Mouse (Mus musculus) heart, embryonic 12.5 days (tissue): Measurements from ENCODE around the gene Wdr90. TPM values are rescaled to one million over a fixed set of nuclear protein-coding genes. Genes with fewer than 3 reads are reported as not detected.

Experiments used
- ATAC-seq: fragments of 200-750 bp; cut with Nextera tagmentation; 2 replicates; pipeline ENCODE4 v1.8.0; 2017; ENCODE audit warnings: moderate TSS enrichment, moderate library complexity; ENCODE audit not compliant: insufficient number of reproducible peaks, low FRiP score
- H3K27ac ChIP-seq: fragments of 300-500 bp; sonication (generic); 2 replicates; pipeline ENCODE4 v1.5.1; 2016; ENCODE audit warnings: mild to moderate bottlenecking, moderate library complexity; ENCODE audit not compliant: poor library complexity, severe bottlenecking
- H3K27me3 ChIP-seq: fragments of 300-500 bp; sonication (generic); replicated peaks from 2 replicates; pipeline ENCODE4 v1.6.1; 2016; ENCODE audit warnings: mild to moderate bottlenecking, moderate library complexity
- H3K36me3 ChIP-seq: fragments of 300-500 bp; sonication (generic); 2 replicates; pipeline ENCODE4 v1.6.1; 2016; ENCODE audit warnings: mild to moderate bottlenecking, moderate library complexity
- H3K4me1 ChIP-seq: fragments of 300-500 bp; sonication (generic); replicated peaks from 2 replicates; pipeline ENCODE4 v1.6.1; 2016; ENCODE audit warnings: mild to moderate bottlenecking
- H3K4me2 ChIP-seq: fragments of 300-500 bp; sonication (generic); 2 replicates; pipeline ENCODE4 v1.6.1; 2016; ENCODE audit warnings: mild to moderate bottlenecking, moderate library complexity
- H3K4me3 ChIP-seq: fragments of 300-500 bp; sonication (generic); 2 replicates; pipeline ENCODE4 v1.5.1; 2016; ENCODE audit warnings: mild to moderate bottlenecking
- H3K9ac ChIP-seq: fragments of 300-500 bp; sonication (generic); 2 replicates; pipeline ENCODE4 v1.6.1; 2016; ENCODE audit warnings: mild to moderate bottlenecking, moderate library complexity
- H3K9me3 ChIP-seq: fragments of 300-500 bp; sonication (generic); replicated peaks from 2 replicates; pipeline ENCODE4 v1.6.1; 2016; ENCODE audit warnings: mild to moderate bottlenecking, moderate library complexity
- WGBS: fragments of 180-500 bp; shearing (Covaris S2); methylation state at CpG from one replicate; pipeline ENCODE4 v1.1.7; 2016; 5-methylcytosine and 5-hydroxymethylcytosine counted together
- polyA plus RNA-seq: library from polyadenylated mRNA; unstranded; fragments of >200 nt; fragmentation: Nextera tagmentation; extraction: Ambion mirVana; gene quantifications from 2 replicates; pipeline ENCODE4 v1.2.1, GENCODE M21; 2016

The Wdr90 gene
- polyA plus RNA-seq, 1 experiment from 2014 or later, result 18.4 TPM

DNA sequence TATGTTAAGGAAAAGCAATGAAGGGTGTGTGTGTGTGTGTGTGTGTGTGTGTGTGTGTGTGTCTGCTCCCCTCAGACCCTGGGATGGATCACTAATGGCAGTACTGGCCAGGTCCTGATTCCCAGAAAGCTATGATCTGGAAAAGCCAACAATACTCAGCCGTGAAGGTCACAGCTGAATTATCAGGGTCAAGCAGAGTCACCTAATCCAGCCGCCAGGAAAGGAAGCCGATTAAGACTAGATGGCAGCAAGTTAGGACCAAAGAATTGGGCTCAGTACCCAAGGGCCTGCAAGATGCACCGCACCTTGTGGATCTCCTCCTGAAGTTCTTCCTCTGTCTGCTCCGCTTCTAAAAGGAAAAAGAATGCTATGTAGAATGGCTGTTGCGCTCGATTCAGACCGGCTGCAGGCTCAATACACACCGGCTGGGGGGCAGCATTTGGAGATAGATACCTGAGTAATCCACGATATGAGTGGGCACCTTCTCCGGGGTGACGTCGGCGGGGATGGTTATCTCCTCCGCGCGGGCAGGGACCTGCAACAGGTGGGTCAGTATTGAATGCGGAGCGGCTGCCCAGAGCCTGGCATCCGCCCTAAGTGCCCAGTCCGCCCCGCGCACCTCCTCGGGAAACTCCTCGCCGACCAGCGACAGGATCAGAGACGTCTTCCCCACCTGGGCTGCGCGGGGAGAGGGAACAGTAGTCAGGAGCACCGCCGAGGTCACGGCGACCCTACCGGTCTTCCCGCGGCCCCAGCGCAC is 17.5 kb downstream of the Wdr90 start:
- H3K36me3 ChIP-seq, result peaks cover 72% of the 10 kb centered on the region
- ATAC-seq, result peak; percentile 36

GRCm38 (mm10) chr17:25843122-25843521 is 18.2 kb downstream of the Wdr90 start:
- peak overlapping the region; percentile 87 for H3K4me2 ChIP-seq
- WGBS, result 87% methylated on average over 4 of the region's 4 CpGs
- ATAC-seq, result no peak
- H3K27me3 ChIP-seq, result no peaks in the 10 kb centered on the region
- H3K9me3 ChIP-seq, result no peaks in the 10 kb centered on the region
- H3K4me3 ChIP-seq, result peak overlapping the region; percentile 88
- peak overlapping the region; percentile 97 for H3K9ac ChIP-seq
- H3K27ac ChIP-seq, result peak overlapping the region; percentile 85; the same call in 1 of the 2 replicates
- H3K36me3 ChIP-seq, result peaks cover 70% of the 10 kb centered on the region
- H3K4me1 ChIP-seq, result peaks cover 17% of the 10 kb centered on the region

More for the DNA sequence above, 17.5 kb downstream of the Wdr90 start:
- Histone ChIP-seq H3K4me1 (peaks cover 15% of the 10 kb centered on the region), H3K27me3 (no peaks in the 10 kb centered on the region), H3K9me3 (no peaks in the 10 kb centered on the region), H3K9ac (peak overlapping the region; percentile 97), H3K27ac (peak overlapping the region; percentile 85), H3K4me3 (peak overlapping the region; percentile 88), H3K4me2 (peak overlapping the region; percentile 87)
- WGBS, result 1% methylated on average over 38 of the region's 38 CpGs

DNA sequence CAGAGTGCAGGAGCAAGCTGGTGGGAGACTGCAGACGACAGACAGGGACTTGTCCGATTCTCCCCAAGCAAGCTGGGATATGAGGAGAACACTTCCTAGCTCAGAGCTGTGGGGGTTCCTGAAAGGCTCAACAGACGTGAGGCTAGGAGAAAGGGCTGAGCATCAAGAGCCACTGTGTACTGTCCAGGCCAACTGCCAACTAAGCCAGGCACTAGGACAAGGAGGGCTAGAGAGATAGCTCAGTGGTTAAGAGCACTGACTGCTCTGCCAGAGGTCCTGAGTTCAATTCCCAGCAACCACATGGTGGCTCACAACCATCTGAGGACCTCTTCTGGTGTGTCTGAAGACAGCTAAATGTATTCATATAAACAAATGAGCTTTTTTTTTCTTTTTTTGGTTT is 18.8 kb downstream of the Wdr90 start:
- no peak overlapping the region for H3K9ac ChIP-seq

GRCm38 (mm10) chr17:25841117-25841880 is 20.0 kb downstream of the Wdr90 start, which contains the start of gene Gm20683:
Gene Gm20683 (minus strand): TSS chr17:25841763.
- H3K27ac ChIP-seq, result no peak within 1 kb of the TSS
- no peak for ATAC-seq
- WGBS, result 92% methylated on average over 22 of the region's 22 CpGs
- no peak within 1 kb of the TSS for H3K4me3 ChIP-seq
- H3K27me3 ChIP-seq, result no peaks in the 10 kb centered on the region
- H3K4me2 ChIP-seq, result no peak within 1 kb of the TSS
- H3K9ac ChIP-seq, result no peak within 1 kb of the TSS
- H3K36me3 ChIP-seq, result peaks cover 63% of the 10 kb centered on the region
- peaks cover 36% of the 10 kb centered on the region for H3K4me1 ChIP-seq
- H3K9me3 ChIP-seq, result no peaks in the 10 kb centered on the region

More for the DNA sequence above, 18.8 kb downstream of the Wdr90 start:
- Histone ChIP-seq H3K4me3 (no peak overlapping the region), H3K4me1 (peaks cover 23% of the 10 kb centered on the region), H3K27me3 (no peaks in the 10 kb centered on the region), H3K4me2 (no peak overlapping the region), H3K27ac (no peak overlapping the region), H3K36me3 (peaks cover 73% of the 10 kb centered on the region), H3K9me3 (no peaks in the 10 kb centered on the region)
- 78% methylated on average over 3 of the region's 3 CpGs for WGBS
- no peak for ATAC-seq

GRCm38 (mm10) chr17:25840519-25840918 is 20.8 kb downstream of the Wdr90 start:
- no peaks in the 10 kb centered on the region for H3K27me3 ChIP-seq
- no peak for ATAC-seq
- WGBS, result 92% methylated on average over 6 of the region's 6 CpGs
- no peak overlapping the region for H3K4me2 ChIP-seq
- H3K4me3 ChIP-seq, result no peak overlapping the region
- H3K4me1 ChIP-seq, result peaks cover 43% of the 10 kb centered on the region
- H3K9ac ChIP-seq, result no peak overlapping the region
- no peak overlapping the region for H3K27ac ChIP-seq
- H3K9me3 ChIP-seq, result no peaks in the 10 kb centered on the region
- H3K36me3 ChIP-seq, result peaks cover 59% of the 10 kb centered on the region

DNA sequence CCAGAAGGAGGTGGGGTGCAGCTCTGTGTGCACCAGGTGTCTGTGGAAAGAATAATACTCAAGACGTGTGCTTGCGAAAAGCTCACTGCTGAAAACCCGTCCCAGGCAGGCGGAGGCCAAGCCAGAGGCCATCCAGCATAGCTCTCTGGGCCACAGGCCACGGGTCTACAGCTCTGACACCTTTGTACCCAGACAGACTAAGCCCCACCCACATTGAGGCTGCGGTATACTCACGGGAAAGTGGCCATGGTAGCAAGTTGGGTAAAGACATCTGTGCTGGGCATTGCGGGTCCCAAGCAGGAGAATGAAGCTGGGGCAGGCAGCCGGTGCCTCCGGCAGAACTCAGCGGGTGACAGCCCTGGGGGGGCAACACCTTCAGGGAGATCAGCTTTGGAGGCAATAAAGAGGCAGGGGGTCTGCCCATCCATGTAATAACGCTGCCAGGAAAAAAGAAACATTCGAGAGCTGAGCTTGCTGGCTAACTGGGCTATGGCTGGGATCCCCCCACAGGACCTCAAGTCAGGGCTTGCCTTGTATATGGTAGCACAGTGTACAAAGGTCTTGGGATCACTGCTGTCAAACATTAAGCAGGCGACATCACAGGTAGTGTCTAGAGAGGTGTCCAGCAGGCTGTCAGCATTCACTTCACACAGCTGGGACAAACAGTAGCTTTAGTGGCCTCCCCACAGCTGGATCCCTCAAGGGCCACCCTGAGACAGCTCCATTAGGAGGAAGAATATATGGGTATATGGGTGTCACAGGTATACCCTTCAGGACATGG is 21.7 kb downstream of the Wdr90 start:
- Histone ChIP-seq H3K27ac (no peak overlapping the region), H3K36me3 (peaks cover 64% of the 10 kb centered on the region), H3K4me2 (no peak overlapping the region), H3K9ac (no peak overlapping the region), H3K4me1 (peaks cover 48% of the 10 kb centered on the region), H3K4me3 (no peak overlapping the region), H3K27me3 (no peaks in the 10 kb centered on the region), H3K9me3 (no peaks in the 10 kb centered on the region)
- ATAC-seq, result no peak
- WGBS, result 86% methylated on average over 14 of the region's 14 CpGs

DNA sequence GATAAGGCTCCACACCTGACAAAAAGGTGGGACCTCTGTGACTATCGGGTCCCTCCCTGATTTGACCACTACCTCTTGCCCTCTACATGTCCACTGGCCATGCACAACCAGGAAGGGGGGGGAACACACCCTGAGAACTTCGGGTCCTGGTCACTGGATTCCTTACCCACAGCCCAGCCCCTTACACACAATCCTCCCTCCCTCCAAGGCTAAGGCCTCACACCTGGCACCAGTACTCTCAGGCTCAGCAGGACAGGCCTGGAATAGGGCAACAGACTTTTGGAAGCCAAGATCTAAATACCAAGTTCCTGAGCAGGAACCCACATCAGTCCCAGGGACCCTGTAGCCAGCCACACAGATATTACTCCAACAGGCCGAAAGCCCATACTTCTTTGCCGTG is 22.4 kb downstream of the Wdr90 start:
- H3K9me3 ChIP-seq, result no peaks in the 10 kb centered on the region
- no peak overlapping the region for H3K4me2 ChIP-seq
- H3K27me3 ChIP-seq, result no peaks in the 10 kb centered on the region
- WGBS, result 86% methylated on average over 4 of the region's 4 CpGs
- no peak for ATAC-seq
- no peak overlapping the region for H3K27ac ChIP-seq
- H3K4me1 ChIP-seq, result peaks cover 55% of the 10 kb centered on the region
- H3K36me3 ChIP-seq, result peaks cover 64% of the 10 kb centered on the region
- no peak overlapping the region for H3K4me3 ChIP-seq
- H3K9ac ChIP-seq, result no peak overlapping the region

DNA sequence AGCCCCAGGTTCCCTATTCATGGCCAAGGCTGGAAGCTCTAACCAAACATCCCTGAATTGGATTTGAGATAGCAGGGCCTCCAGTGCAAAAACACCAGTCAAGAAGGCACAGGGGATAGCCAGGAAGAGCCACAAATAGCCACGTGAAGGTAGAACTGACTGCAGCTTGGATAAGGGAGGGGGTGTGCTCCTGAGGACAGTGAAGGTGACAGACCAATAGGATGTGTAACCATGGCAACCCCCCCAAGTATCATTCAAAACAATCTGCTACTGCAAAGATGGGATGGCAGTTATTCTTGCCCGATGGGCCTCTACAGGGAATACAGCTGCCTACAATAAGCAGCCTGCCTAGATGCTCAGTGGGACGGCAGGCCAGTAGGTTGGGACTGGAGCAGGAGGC is 23.8 kb downstream of the Wdr90 start:
- Histone ChIP-seq H3K4me2 (peak overlapping the region; percentile 94), H3K27me3 (no peaks in the 10 kb centered on the region), H3K27ac (peak overlapping the region; percentile 71), H3K4me1 (peaks cover 49% of the 10 kb centered on the region), H3K9ac (peak overlapping the region; percentile 72; the same call in 1 of the 2 replicates), H3K36me3 (peaks cover 60% of the 10 kb centered on the region), H3K4me3 (peak overlapping the region; percentile 46; the same call in 1 of the 2 replicates), H3K9me3 (no peaks in the 10 kb centered on the region)
- ATAC-seq, result no peak
- WGBS, result 32% methylated on average over 3 of the region's 3 CpGs

DNA sequence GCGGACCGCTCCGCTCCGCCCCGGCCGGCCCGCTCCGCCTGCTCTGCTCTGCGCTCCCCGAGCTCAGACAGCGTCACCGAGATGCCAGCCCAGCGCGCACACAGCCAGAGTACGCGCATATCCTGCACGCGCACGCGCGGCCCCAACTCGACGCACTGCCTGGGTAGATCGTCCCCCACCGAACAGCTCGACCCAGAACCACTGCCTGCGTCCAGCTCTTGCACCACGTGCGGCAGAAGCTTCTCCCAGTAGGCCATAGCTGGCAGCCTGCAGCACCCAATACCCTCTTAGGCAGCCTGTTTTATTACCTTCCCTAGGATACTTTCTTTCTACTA is 24.3 kb downstream of the Wdr90 start, which contains the start of gene Rhbdl1:
Gene Rhbdl1 (minus strand): TSS at position 220 of the 335 bp plus-strand sequence.
- 3% methylated on average over 29 of the region's 29 CpGs for WGBS
- Histone ChIP-seq H3K36me3 (peaks cover 55% of the 10 kb centered on the region), H3K27ac (peak within 1 kb of the TSS; percentile 71)

DNA sequence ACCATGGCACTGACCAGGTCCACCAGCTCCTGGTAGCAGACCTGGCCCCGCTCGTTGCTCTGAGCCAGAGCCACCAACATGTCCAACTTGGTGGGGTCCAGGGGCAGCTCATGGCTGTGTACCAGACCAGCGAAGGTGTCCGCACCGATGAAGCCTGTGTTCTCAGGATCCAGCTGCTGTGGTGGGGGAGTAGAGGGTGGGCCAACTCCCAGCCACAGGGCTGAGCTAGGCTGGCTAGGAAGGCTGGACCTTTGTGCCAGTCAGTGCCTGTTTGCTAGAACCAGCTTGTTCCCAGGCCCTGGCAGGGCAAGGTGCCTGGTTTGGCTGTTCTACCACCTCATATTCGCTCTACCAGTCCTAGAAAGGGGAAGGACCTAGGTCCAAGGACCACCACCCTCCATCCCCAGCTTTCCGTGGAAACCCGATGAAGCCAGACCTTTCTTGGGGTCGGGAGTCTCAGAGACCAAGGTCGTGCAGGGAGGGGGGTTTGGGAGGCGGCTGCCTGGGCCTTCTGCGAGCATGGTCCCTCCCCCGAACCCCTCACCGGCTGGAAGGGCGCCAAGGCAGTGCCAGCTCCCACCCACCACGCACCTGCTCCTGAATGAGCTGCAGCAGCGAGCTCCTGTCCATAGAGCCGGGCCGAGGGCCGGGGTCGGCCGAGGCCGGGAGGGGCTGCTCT is 24.8 kb downstream of the Wdr90 start:
- Histone ChIP-seq H3K4me3 (peak overlapping the region; percentile 46), H3K4me2 (peak overlapping the region; percentile 94), H3K36me3 (peaks cover 53% of the 10 kb centered on the region), H3K9me3 (no peaks in the 10 kb centered on the region), H3K27me3 (no peaks in the 10 kb centered on the region), H3K27ac (peak overlapping the region; percentile 71), H3K4me1 (peaks cover 54% of the 10 kb centered on the region), H3K9ac (peak overlapping the region; percentile 72)
- 23% methylated on average over 23 of the region's 23 CpGs for WGBS
- no peak for ATAC-seq

More for the DNA sequence above, 24.3 kb downstream of the Wdr90 start, which contains the start of gene Rhbdl1:
- Histone ChIP-seq H3K4me1 (peaks cover 49% of the 10 kb centered on the region), H3K9ac (peak within 1 kb of the TSS; percentile 72), H3K4me3 (peak within 1 kb of the TSS; percentile 46), H3K27me3 (no peaks in the 10 kb centered on the region), H3K9me3 (no peaks in the 10 kb centered on the region), H3K4me2 (peak within 1 kb of the TSS; percentile 94)
- ATAC-seq, result peak; percentile 10; the same call in 1 of the 2 replicates
